Mouse (Mus musculus): ENCODE data around the gene Abcb1b. TPM values are rescaled to one million over a fixed set of nuclear protein-coding genes. Genes with fewer than 3 reads are reported as not detected.

The Abcb1b gene
- polyA plus RNA-seq (2012; rRNA removed): 0.66 and 0.74 TPM in 2 replicates

DNA sequence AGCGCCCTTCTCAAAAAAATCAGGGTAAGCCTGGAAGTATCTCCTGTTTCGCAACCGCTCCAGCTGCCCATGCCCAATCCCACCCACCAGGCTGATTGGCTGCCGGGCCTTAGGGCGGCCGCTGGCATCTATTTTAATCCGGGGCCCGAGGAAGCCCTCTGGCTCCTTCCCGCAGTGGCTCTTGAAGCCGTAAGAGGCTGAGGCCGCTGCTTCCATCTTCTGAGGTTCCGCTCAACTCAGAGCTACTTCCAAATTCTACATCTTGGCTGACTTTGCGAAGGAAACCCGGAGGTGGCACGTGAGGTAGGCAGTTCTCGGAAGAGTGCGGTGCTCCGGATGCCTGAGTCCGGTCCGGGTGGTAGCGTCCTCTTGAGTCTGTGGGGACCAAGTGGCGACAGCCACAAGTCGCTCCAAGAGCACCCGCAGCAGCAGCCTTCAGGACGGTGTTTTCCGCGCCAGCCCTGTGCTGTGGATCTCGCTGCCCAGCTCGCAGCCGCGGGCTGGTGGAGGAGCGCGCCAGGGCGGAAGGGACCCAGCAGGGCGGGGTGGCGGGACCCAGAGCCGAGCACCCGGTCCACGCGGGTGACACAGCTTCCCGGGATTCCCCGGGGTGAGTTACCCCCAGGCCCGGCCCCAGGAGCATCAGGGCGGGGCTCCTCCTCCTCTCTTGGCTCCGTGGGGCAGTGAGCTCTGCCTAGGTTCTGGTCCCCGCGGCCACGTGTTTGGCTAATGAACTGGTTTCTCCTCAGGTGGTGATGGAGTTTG, at the start of gene Abcb1b:
Gene Abcb1b (plus strand): TSS at position 161 of the 765 bp plus-strand sequence.

GRCm38 (mm10) chr5:8893300-8894103, 95.6 kb downstream of the Abcb1b start, which contains the start of gene Abcb4:
Gene Abcb4 (plus strand): TSS chr5:8893717.

Other genes starting within 250 kb of the Abcb1b start
- gene Rundc3b, start 175.2 kb upstream of the Abcb1b start, polyA plus RNA-seq (2012; rRNA removed): 9.0 and 9.4 TPM in 2 replicates
- gene Abcb1a, start 138.1 kb upstream of the Abcb1b start, polyA plus RNA-seq (2012; rRNA removed): 1.1 and 1.4 TPM in 2 replicates
- gene Abcb4, start 95.6 kb downstream of the Abcb1b start, polyA plus RNA-seq (2012; rRNA removed): 1.2 and 3.2 TPM in 2 replicates
- gene Crot, start 199.2 kb downstream of the Abcb1b start, polyA plus RNA-seq (2012; rRNA removed): 16.5 and 26.7 TPM in 2 replicates

Measured in central nervous system, embryonic 11.5 days (tissue).